8 mouse cellular contexts compared by ENCODE assay signal in genomic region chr7:109993157-109993959, GRCm38 (mm10). TPM values are rescaled to one million over a fixed set of nuclear protein-coding genes. Genes with fewer than 3 reads are reported as not detected.
A peak's percentile ranks its signal among the peaks of the same experiment; 100 is the strongest.
DNase-seq lines count a peak whose midpoint lies in the region; ATAC-seq lines count a peak whose summit lies in the region.

No protein-coding gene starts in this region.

- ATAC-seq in hindbrain, embryonic 13.5 days (ENCODE audit: low FRiP score): no peak
- no peak for ATAC-seq in hindbrain, embryonic 11.5 days (ENCODE audit: low FRiP score)
- peak; percentile 67; the same call in 1 of the 2 replicates for ATAC-seq in kidney, embryonic 16.5 days (ENCODE audit: low FRiP score, low TSS enrichment)
- ATAC-seq in stomach, embryonic 15.5 days (ENCODE audit: insufficient read depth, low FRiP score, low read depth): peak; percentile 68

- no peaks in the 10 kb centered on the region for H3K9me3 ChIP-seq in hindbrain, embryonic 13.5 days
- H3K9me3 ChIP-seq in hindbrain, embryonic 11.5 days (ENCODE audit: control insufficient read depth, low read length): no peaks in the 10 kb centered on the region
- no peaks in the 10 kb centered on the region for H3K9me3 ChIP-seq in kidney, embryonic 16.5 days (ENCODE audit: low read length)
- no peaks in the 10 kb centered on the region for H3K9me3 ChIP-seq in stomach, embryonic 15.5 days

- H3K9ac ChIP-seq in hindbrain, embryonic 13.5 days: peak overlapping the region; percentile 43; the same call in 1 of the 2 replicates
- H3K9ac ChIP-seq in hindbrain, embryonic 11.5 days (ENCODE audit: low read depth, low read length): no peak overlapping the region
- no peak overlapping the region for H3K9ac ChIP-seq in kidney, embryonic 16.5 days (replicated peaks; ENCODE audit: low read length)
- H3K9ac ChIP-seq in stomach, embryonic 15.5 days: no peak overlapping the region

- WGBS in hindbrain, embryonic 13.5 days: 63% methylated on average over 2 of the region's 2 CpGs
- WGBS in hindbrain, embryonic 11.5 days: 61% methylated on average over 2 of the region's 2 CpGs
- WGBS in kidney, embryonic 16.5 days: 62% methylated on average over 2 of the region's 2 CpGs
- WGBS in stomach, embryonic 15.5 days: 46% methylated on average over 2 of the region's 2 CpGs

- H3K36me3 ChIP-seq in hindbrain, embryonic 13.5 days: no peaks in the 10 kb centered on the region
- no peaks in the 10 kb centered on the region for H3K36me3 ChIP-seq in hindbrain, embryonic 11.5 days (ENCODE audit: control insufficient read depth, insufficient read depth, low read length)
- no peaks in the 10 kb centered on the region for H3K36me3 ChIP-seq in kidney, embryonic 16.5 days (ENCODE audit: insufficient read depth, low read length)
- no peaks in the 10 kb centered on the region for H3K36me3 ChIP-seq in stomach, embryonic 15.5 days

- no peak for DNase-seq in hindbrain, embryonic 11.5 days (ENCODE audit: low spot score)
- DNase-seq in adrenal gland, adult 8-10 months: peak; percentile 59
- peak; percentile 74 to 77 for DNase-seq in heart, adult 9 months (ENCODE audit: low spot score in 2 of 2)
- DNase-seq in layer of hippocampus, postnatal 14 days (ENCODE audit: low spot score in 2 of 2): no peak
- DNase-seq in layer of hippocampus, adult 11-12 months (ENCODE audit: low spot score): no peak

- H3K27me3 ChIP-seq in hindbrain, embryonic 13.5 days: 0 out of 2 replicates have a peak, but pooled peaks cover 6% of the 10 kb centered on the region
- no peaks in the 10 kb centered on the region for H3K27me3 ChIP-seq in hindbrain, embryonic 11.5 days (ENCODE audit: control insufficient read depth, insufficient read depth, low read length)
- H3K27me3 ChIP-seq in kidney, embryonic 16.5 days (ENCODE audit: insufficient read depth, low read length): no peaks in the 10 kb centered on the region
- no peaks in the 10 kb centered on the region for H3K27me3 ChIP-seq in stomach, embryonic 15.5 days (replicated peaks)

- no peak overlapping the region for H3K4me2 ChIP-seq in hindbrain, embryonic 13.5 days
- no peak overlapping the region for H3K4me2 ChIP-seq in hindbrain, embryonic 11.5 days (replicated peaks; ENCODE audit: low read depth, low read length)
- no peak overlapping the region for H3K4me2 ChIP-seq in kidney, embryonic 16.5 days (replicated peaks; ENCODE audit: low read depth, low read length)
- no peak overlapping the region for H3K4me2 ChIP-seq in stomach, embryonic 15.5 days

- H3K4me1 ChIP-seq in hindbrain, embryonic 13.5 days (replicated peaks): 0 out of 2 replicates have a peak, but pooled peaks cover 7% of the 10 kb centered on the region
- no peaks in the 10 kb centered on the region for H3K4me1 ChIP-seq in hindbrain, embryonic 11.5 days (replicated peaks; ENCODE audit: control insufficient read depth, insufficient read depth, low read length)
- no peaks in the 10 kb centered on the region for H3K4me1 ChIP-seq in kidney, embryonic 16.5 days (ENCODE audit: insufficient read depth, low read length)
- peaks cover 8% of the 10 kb centered on the region; the same call in 1 of the 2 replicates for H3K4me1 ChIP-seq in stomach, embryonic 15.5 days

- no peak overlapping the region for H3K4me3 ChIP-seq in hindbrain, embryonic 13.5 days
- H3K4me3 ChIP-seq in hindbrain, embryonic 11.5 days (ENCODE audit: low read depth, low read length): no peak overlapping the region
- no peak overlapping the region for H3K4me3 ChIP-seq in kidney, embryonic 16.5 days (ENCODE audit: low read length)
- no peak overlapping the region for H3K4me3 ChIP-seq in stomach, embryonic 15.5 days (replicated peaks)

- H3K27ac ChIP-seq in hindbrain, embryonic 13.5 days: no peak overlapping the region
- no peak overlapping the region for H3K27ac ChIP-seq in hindbrain, embryonic 11.5 days (ENCODE audit: low read depth, low read length)
- 0 out of 2 replicates have a peak overlapping the region, but pooled peaks have one; percentile 21 for H3K27ac ChIP-seq in kidney, embryonic 16.5 days (ENCODE audit: low read length)
- peak overlapping the region; percentile 32; the same call in 1 of the 2 replicates for H3K27ac ChIP-seq in stomach, embryonic 15.5 days

RNA-seq across cellular contexts. Expression of gene Tmem41b, which starts 6.6 kb away (rescaled TPM):
- polyA plus RNA-seq in hindbrain, embryonic 13.5 days (2015; fragmentation: Nextera tagmentation; extraction: Ambion mirVana): 69.5 and 75.6 TPM in 2 replicates
- 78.4 and 84.8 TPM in 2 replicates for polyA plus RNA-seq in hindbrain, embryonic 11.5 days (2014; fragmentation: Nextera tagmentation; extraction: Ambion mirVana)
- 10 to 100 TPM; 46.7 to 60.3 (median 51.8) TPM for total RNA-seq in adrenal gland, adult 8-10 months (2022)
- polyA plus RNA-seq in kidney, embryonic 16.5 days (2015; fragmentation: Nextera tagmentation; extraction: Ambion mirVana): 65.8 and 68.6 TPM in 2 replicates
- polyA plus RNA-seq in stomach, embryonic 15.5 days (2015; fragmentation: Nextera tagmentation; extraction: Ambion mirVana): 68.7 and 70.1 TPM in 2 replicates
- total RNA-seq in layer of hippocampus, postnatal 14 days (2021): 10 to 100 TPM; 61.8 to 63.9 TPM

RNA-seq across cellular contexts. Expression of gene Ipo7, which starts 24.7 kb away (rescaled TPM):
- polyA plus RNA-seq in hindbrain, embryonic 13.5 days (2015; fragmentation: Nextera tagmentation; extraction: Ambion mirVana): 42.2 and 42.7 TPM in 2 replicates
- polyA plus RNA-seq in hindbrain, embryonic 11.5 days (2014; fragmentation: Nextera tagmentation; extraction: Ambion mirVana): 23.2 and 32.7 TPM in 2 replicates
- 10 to 100 TPM; 70.6 to 95.7 (median 77.4) TPM for total RNA-seq in adrenal gland, adult 8-10 months (2022)
- polyA plus RNA-seq in kidney, embryonic 16.5 days (2015; fragmentation: Nextera tagmentation; extraction: Ambion mirVana): 58.0 and 59.5 TPM in 2 replicates
- 40.2 and 48.2 TPM in 2 replicates for polyA plus RNA-seq in stomach, embryonic 15.5 days (2015; fragmentation: Nextera tagmentation; extraction: Ambion mirVana)
- total RNA-seq in layer of hippocampus, postnatal 14 days (2021): 10 to 100 TPM; 86.7 to 89.1 TPM

RNA-seq across cellular contexts. Expression of gene Dennd5a, which starts 33.1 kb away (rescaled TPM):
- polyA plus RNA-seq in hindbrain, embryonic 13.5 days (2015; fragmentation: Nextera tagmentation; extraction: Ambion mirVana): 41.6 and 42.5 TPM in 2 replicates
- 52.5 and 57.3 TPM in 2 replicates for polyA plus RNA-seq in hindbrain, embryonic 11.5 days (2014; fragmentation: Nextera tagmentation; extraction: Ambion mirVana)
- total RNA-seq in adrenal gland, adult 8-10 months (2022): 100 to 1,000 TPM; 171 to 249 (median 219) TPM
- 30.9 and 31.3 TPM in 2 replicates for polyA plus RNA-seq in kidney, embryonic 16.5 days (2015; fragmentation: Nextera tagmentation; extraction: Ambion mirVana)
- 31.1 and 31.6 TPM in 2 replicates for polyA plus RNA-seq in stomach, embryonic 15.5 days (2015; fragmentation: Nextera tagmentation; extraction: Ambion mirVana)
- total RNA-seq in layer of hippocampus, postnatal 14 days (2021): 100 to 1,000 TPM; 182 to 205 TPM

Comparison
In these comparisons a context has a peak if more than half of its experiments do, and no peak if none do; other contexts are left out.
1. ATAC-seq: peak in kidney, embryonic 16.5 days (single experiment) and stomach, embryonic 15.5 days (single experiment); none in hindbrain, embryonic 13.5 days (single experiment) and hindbrain, embryonic 11.5 days (single experiment).
2. H3K27ac ChIP-seq: peak in kidney, embryonic 16.5 days (single experiment) and stomach, embryonic 15.5 days (single experiment); none in hindbrain, embryonic 13.5 days (single experiment) and hindbrain, embryonic 11.5 days (single experiment).
3. DNase-seq: peak in adrenal gland, adult 8-10 months (single experiment) and heart, adult 9 months (2 of 2); none in hindbrain, embryonic 11.5 days (single experiment), layer of hippocampus, postnatal 14 days (0 of 2) and layer of hippocampus, adult 11-12 months (single experiment).